Mouse (Mus musculus): Measurements from ENCODE around the gene Pdrg1. TPM values are rescaled to one million over a fixed set of nuclear protein-coding genes. Genes with fewer than 3 reads are reported as not detected.

Gene Pdrg1
- polyA plus RNA-seq, 1 experiment: 131 TPM

- WGBS: 14% methylated on average over 4 of the region's 4 CpGs
- no peak overlapping the region for H3K4me3 ChIP-seq (replicated peaks; ENCODE audit: insufficient read depth, low read depth, low read length)
Measured at GRCm38 (mm10) chr2:153027501-153027900, 12.3 kb upstream of the Pdrg1 start.

GRCm38 (mm10) chr2:153026052-153026451, 10.8 kb upstream of the Pdrg1 start:
- WGBS: 93% methylated on average over 7 of the region's 7 CpGs
- Histone ChIP-seq H3K27me3 (ENCODE audit: control insufficient read depth, insufficient read depth, low read length) (no peaks in the 10 kb centered on the region), H3K4me3 (replicated peaks; ENCODE audit: insufficient read depth, low read depth, low read length) (no peak overlapping the region), H3K4me1 (ENCODE audit: control insufficient read depth, insufficient read depth, low read length) (peaks cover 23% of the 10 kb centered on the region), H3K27ac (ENCODE audit: insufficient read depth, low read length) (no peak overlapping the region)
- TF ChIP-seq POLR2A (IDR thresholded peaks at IDR 0.05; ENCODE audit: borderline replicate concordance, insufficient read depth, low read length) (no peak), CTCF (IDR thresholded peaks at IDR 0.05; ENCODE audit: borderline replicate concordance, insufficient read depth, low read depth, low read length) (no peak)
- no peak for DNase-seq

More at GRCm38 (mm10) chr2:153027501-153027900, 12.3 kb upstream of the Pdrg1 start:
- Histone ChIP-seq H3K4me1 (ENCODE audit: control insufficient read depth, insufficient read depth, low read length) (peaks cover 21% of the 10 kb centered on the region), H3K27ac (ENCODE audit: insufficient read depth, low read length) (peak overlapping the region; percentile 12), H3K27me3 (ENCODE audit: control insufficient read depth, insufficient read depth, low read length) (no peaks in the 10 kb centered on the region)
- TF ChIP-seq POLR2A (IDR thresholded peaks at IDR 0.05; ENCODE audit: borderline replicate concordance, insufficient read depth, low read length) (no peak), CTCF (IDR thresholded peaks at IDR 0.05; ENCODE audit: borderline replicate concordance, insufficient read depth, low read depth, low read length) (no peak)
- DNase-seq: peak; percentile 70 to 86

- no peak for DNase-seq
- 55% methylated on average over 4 of the region's 4 CpGs for WGBS
- peaks cover 25% of the 10 kb centered on the region for H3K4me1 ChIP-seq (ENCODE audit: control insufficient read depth, insufficient read depth, low read length)
- no peak overlapping the region for H3K4me3 ChIP-seq (replicated peaks; ENCODE audit: insufficient read depth, low read depth, low read length)
- H3K27me3 ChIP-seq (ENCODE audit: control insufficient read depth, insufficient read depth, low read length): no peaks in the 10 kb centered on the region
- H3K27ac ChIP-seq (ENCODE audit: insufficient read depth, low read length): no peak overlapping the region
- TF ChIP-seq CTCF (IDR thresholded peaks at IDR 0.05; ENCODE audit: borderline replicate concordance, insufficient read depth, low read depth, low read length) (no peak), POLR2A (IDR thresholded peaks at IDR 0.05; ENCODE audit: borderline replicate concordance, insufficient read depth, low read length) (no peak)
Measured at GRCm38 (mm10) chr2:153022855-153023254, 7.6 kb upstream of the Pdrg1 start.

- 95% methylated on average over 3 of the region's 3 CpGs for WGBS
- DNase-seq: no peak
- Histone ChIP-seq H3K4me3 (replicated peaks; ENCODE audit: insufficient read depth, low read depth, low read length) (no peak overlapping the region), H3K27me3 (ENCODE audit: control insufficient read depth, insufficient read depth, low read length) (no peaks in the 10 kb centered on the region), H3K27ac (ENCODE audit: insufficient read depth, low read length) (no peak overlapping the region), H3K4me1 (ENCODE audit: control insufficient read depth, insufficient read depth, low read length) (peaks cover 13% of the 10 kb centered on the region)
- no peak for TF ChIP-seq POLR2A (IDR thresholded peaks at IDR 0.05; ENCODE audit: borderline replicate concordance, insufficient read depth, low read length)
Measured at GRCm38 (mm10) chr2:153021163-153021562, 5.9 kb upstream of the Pdrg1 start.

GRCm38 (mm10) chr2:153019355-153019754, 4.1 kb upstream of the Pdrg1 start:
- TF ChIP-seq CTCF (IDR thresholded peaks at IDR 0.05; ENCODE audit: borderline replicate concordance, insufficient read depth, low read depth, low read length) (no peak), POLR2A (IDR thresholded peaks at IDR 0.05; ENCODE audit: borderline replicate concordance, insufficient read depth, low read length) (no peak)
- Histone ChIP-seq H3K4me1 (ENCODE audit: control insufficient read depth, insufficient read depth, low read length) (peaks cover 17% of the 10 kb centered on the region), H3K27me3 (ENCODE audit: control insufficient read depth, insufficient read depth, low read length) (no peaks in the 10 kb centered on the region), H3K4me3 (replicated peaks; ENCODE audit: insufficient read depth, low read depth, low read length) (no peak overlapping the region), H3K27ac (ENCODE audit: insufficient read depth, low read length) (no peak overlapping the region)
- WGBS: 65% methylated on average over 3 of the region's 3 CpGs
- DNase-seq: no peak

GRCm38 (mm10) chr2:153016786-153017185, 1.6 kb upstream of the Pdrg1 start:
- H3K4me1 ChIP-seq (ENCODE audit: control insufficient read depth, insufficient read depth, low read length): peaks cover 16% of the 10 kb centered on the region
- H3K27me3 ChIP-seq (ENCODE audit: control insufficient read depth, insufficient read depth, low read length): no peaks in the 10 kb centered on the region
- no peak overlapping the region for H3K4me3 ChIP-seq (replicated peaks; ENCODE audit: insufficient read depth, low read depth, low read length)
- TF ChIP-seq CTCF (IDR thresholded peaks at IDR 0.05; ENCODE audit: borderline replicate concordance, insufficient read depth, low read depth, low read length) (no peak), POLR2A (IDR thresholded peaks at IDR 0.05; ENCODE audit: borderline replicate concordance, insufficient read depth, low read length) (no peak)
- WGBS: 76% methylated on average over 5 of the region's 5 CpGs
- no peak overlapping the region for H3K27ac ChIP-seq (ENCODE audit: insufficient read depth, low read length)
- no peak for DNase-seq

GRCm38 (mm10) chr2:153015804-153016203, 577 bp upstream of the Pdrg1 start:
- TF ChIP-seq CTCF (IDR thresholded peaks at IDR 0.05; ENCODE audit: borderline replicate concordance, insufficient read depth, low read depth, low read length): no peak
- no peak for TF ChIP-seq POLR2A (IDR thresholded peaks at IDR 0.05; ENCODE audit: borderline replicate concordance, insufficient read depth, low read length)

GRCm38 (mm10) chr2:153013724-153014515, 1.3 kb downstream of the Pdrg1 start:
- Histone ChIP-seq H3K4me1 (ENCODE audit: control insufficient read depth, insufficient read depth, low read length) (peaks cover 25% of the 10 kb centered on the region), H3K27me3 (ENCODE audit: control insufficient read depth, insufficient read depth, low read length) (no peaks in the 10 kb centered on the region), H3K4me3 (replicated peaks; ENCODE audit: insufficient read depth, low read depth, low read length) (peak overlapping the region; percentile 92), H3K27ac (ENCODE audit: insufficient read depth, low read length) (0 out of 2 replicates have a peak overlapping the region, but pooled peaks have one; percentile 12)
- TF ChIP-seq CTCF (IDR thresholded peaks at IDR 0.05; ENCODE audit: borderline replicate concordance, insufficient read depth, low read depth, low read length): no peak
- DNase-seq: peak in 1 of 2 experiments; percentile 55
- WGBS: 36% methylated on average over 11 of the region's 11 CpGs

More at GRCm38 (mm10) chr2:153015804-153016203, 577 bp upstream of the Pdrg1 start:
- peak overlapping the region; percentile 39 for H3K4me3 ChIP-seq (replicated peaks; ENCODE audit: insufficient read depth, low read depth, low read length)
- no peaks in the 10 kb centered on the region for H3K27me3 ChIP-seq (ENCODE audit: control insufficient read depth, insufficient read depth, low read length)
- DNase-seq: peak; percentile 57 to 70
- peak overlapping the region; percentile 45 for H3K27ac ChIP-seq (ENCODE audit: insufficient read depth, low read length)
- WGBS: 5% methylated on average over 8 of the region's 8 CpGs
- peaks cover 16% of the 10 kb centered on the region for H3K4me1 ChIP-seq (ENCODE audit: control insufficient read depth, insufficient read depth, low read length)
